Mouse (Mus musculus) MEL (cell line): ENCODE results near the gene Gm21149. TPM values are rescaled to one million over a fixed set of nuclear protein-coding genes. Genes with fewer than 3 reads are reported as not detected.
"Not testable (repeated sequence)": the region's sequence is repeated elsewhere in the genome, so short reads cannot be mapped to it uniquely, and the experiment has no call there.

Experiments
- DNase-seq: peaks from one replicate; pipeline ENCODE4 v3.0.0; 2011; ENCODE audit warnings: low read depth, low spot score
- H3K27ac ChIP-seq: 2 replicates; pipeline ENCODE4 v1.5.1; 2012; ENCODE audit warnings: low read depth, mild to moderate bottlenecking, control low read depth, low read length, moderate library complexity; ENCODE audit not compliant: control insufficient read depth
- H3K27me3 ChIP-seq, 2 experiments: fragments of 150-350 bp in 1 of 2; sonication (generic) in 1 of 2; 2 replicates each; pipeline ENCODE4 v1.6.1; 2012; ENCODE audit warnings: low read length in 2 of 2, mild to moderate bottlenecking in 2 of 2, improper control_type of control experiment in 1 of 2, moderate library complexity in 1 of 2; ENCODE audit not compliant: insufficient read depth in 2 of 2, control insufficient read depth in 1 of 2
- H3K36me3 ChIP-seq, 2 experiments: 2 replicates each; pipeline ENCODE4 v1.6.1; 2012 to 2014; ENCODE audit warnings: low read length in 2 of 2, improper control_type of control experiment in 1 of 2, inconsistent platforms in 1 of 2, mild to moderate bottlenecking in 1 of 2; ENCODE audit not compliant: insufficient read depth in 2 of 2, control insufficient read depth in 1 of 2
- H3K4me1 ChIP-seq, 2 experiments: fragments of 150-350 bp in 1 of 2; sonication (generic) in 1 of 2; 2 replicates each; pipeline ENCODE4 v1.6.1; 2012; ENCODE audit warnings: low read length in 2 of 2, improper control_type of control experiment in 1 of 2, mild to moderate bottlenecking in 1 of 2; ENCODE audit not compliant: insufficient read depth in 2 of 2, control insufficient read depth in 1 of 2
- H3K4me3 ChIP-seq, 2 experiments: fragments of 150-350 bp in 1 of 2; sonication (generic) in 1 of 2; 2 replicates each; pipeline ENCODE4 v1.5.1; 2012; ENCODE audit warnings: low read depth in 2 of 2, low read length in 2 of 2, mild to moderate bottlenecking in 2 of 2, moderate library complexity in 2 of 2, control low read depth in 1 of 2, improper control_type of control experiment in 1 of 2; ENCODE audit not compliant: control insufficient read depth in 1 of 2, insufficient read depth in 1 of 2
- H3K79me2 ChIP-seq: 2 replicates; pipeline ENCODE4 v1.6.1; 2012; ENCODE audit warnings: mild to moderate bottlenecking, low read length, moderate library complexity; ENCODE audit not compliant: control insufficient read depth, poor library complexity, insufficient read depth
- H3K9ac ChIP-seq: 2 replicates; pipeline ENCODE4 v1.6.1; 2012; ENCODE audit warnings: low read depth, mild to moderate bottlenecking, control low read depth, low read length, moderate library complexity; ENCODE audit not compliant: control insufficient read depth, poor library complexity, severe bottlenecking
- H3K9me3 ChIP-seq: fragments of 150-350 bp; sonication (generic); replicated peaks from 2 replicates; pipeline ENCODE4 v1.6.1; 2012; ENCODE audit warnings: mild to moderate bottlenecking, low read length, improper control_type of control experiment, moderate library complexity; ENCODE audit not compliant: insufficient read depth
- CTCF ChIP-seq, 3 experiments: IDR thresholded peaks in 2 of 3; conservative IDR thresholded peaks in 1 of 3; 2 replicates each; pipeline ENCODE4 v1.5.1; 2011 to 2012; ENCODE audit warnings: low read length in 3 of 3, low read depth in 2 of 3, mild to moderate bottlenecking in 2 of 3, improper control_type of control experiment in 1 of 3, inconsistent platforms in 1 of 3, mixed read lengths in 1 of 3, moderate library complexity in 1 of 3; ENCODE audit not compliant: control insufficient read depth in 1 of 3, insufficient read depth in 1 of 3, poor library complexity in 1 of 3, severe bottlenecking in 1 of 3
- RAD21 ChIP-seq: IDR thresholded peaks from 2 replicates; pipeline ENCODE4 v1.6.1; 2011; ENCODE audit warnings: mild to moderate bottlenecking, low read depth, low read length, improper control_type of control experiment
- ZNF384 ChIP-seq: IDR thresholded peaks from 2 replicates; pipeline ENCODE4 v1.6.1; 2012; ENCODE audit warnings: low read depth, mild to moderate bottlenecking, inconsistent platforms, low read length, improper control_type of control experiment
- polyA plus RNA-seq, 2 experiments: library from polyadenylated mRNA; stranded (reverse) in 1 of 2; unstranded in 1 of 2; fragments of >175 nt in 1 of 2; fragments of >200 nt in 1 of 2; gene quantifications; 2 replicates each; pipeline versions ENCODE4 v1.2.1 to v1.2.4; 2012; ENCODE audit warnings: low replicate concordance in 2 of 2, low read depth in 1 of 2; ENCODE audit not compliant: insufficient read length in 2 of 2, insufficient read depth in 1 of 2, missing spikeins in 1 of 2
- total RNA-seq: library from RNA; depleted of rRNA; stranded (reverse); fragments of 300-350 nt; gene quantifications from 2 replicates; pipeline ENCODE4 v1.2.3, GENCODE M21; 2012

The Gm21149 gene
- total and polyA plus RNA-seq, 3 experiments: not detected

GRCm38 (mm10) chr5:15470141-15470540 is 6.2 kb downstream of the Gm21149 start:
- not testable (repeated sequence) for H3K4me1 ChIP-seq, H3K79me2 ChIP-seq, H3K4me3 ChIP-seq, H3K27me3 ChIP-seq, H3K9ac ChIP-seq, H3K27ac ChIP-seq, H3K36me3 ChIP-seq, H3K9me3 ChIP-seq, DNase-seq

DNA sequence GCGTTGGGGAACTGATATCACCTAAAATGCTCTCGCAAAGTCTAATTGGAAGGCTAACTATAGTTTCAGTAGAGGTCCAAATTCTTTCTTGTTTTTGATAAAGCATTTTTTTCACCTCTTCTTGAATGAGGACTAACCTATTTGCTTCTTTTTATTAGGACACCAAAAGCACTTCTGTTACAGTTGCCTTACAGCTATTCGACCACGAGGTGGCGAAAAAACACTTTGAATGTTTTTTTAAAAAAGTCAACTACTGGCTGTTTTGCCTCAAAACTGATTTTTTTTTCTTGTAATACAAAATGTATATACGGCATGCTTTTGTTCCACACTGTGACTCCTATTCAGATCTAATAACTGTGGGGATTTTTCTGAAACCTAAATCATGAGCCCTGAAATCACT is 8.6 kb downstream of the Gm21149 start:
- not testable (repeated sequence) for H3K27ac ChIP-seq, H3K9me3 ChIP-seq, H3K36me3 ChIP-seq, H3K79me2 ChIP-seq, H3K27me3 ChIP-seq, H3K9ac ChIP-seq, DNase-seq, H3K4me1 ChIP-seq, H3K4me3 ChIP-seq

GRCm38 (mm10) chr5:15466218-15466617 is 10.1 kb downstream of the Gm21149 start:
- H3K4me3 ChIP-seq, H3K4me1 ChIP-seq, H3K27me3 ChIP-seq, H3K27ac ChIP-seq, H3K36me3 ChIP-seq, H3K9ac ChIP-seq, DNase-seq, H3K79me2 ChIP-seq, H3K9me3 ChIP-seq: not testable (repeated sequence)

GRCm38 (mm10) chr5:15463561-15463960 is 12.8 kb downstream of the Gm21149 start:
- H3K9me3 ChIP-seq, H3K4me3 ChIP-seq, H3K27ac ChIP-seq, H3K27me3 ChIP-seq, DNase-seq, H3K4me1 ChIP-seq, H3K36me3 ChIP-seq, H3K79me2 ChIP-seq, H3K9ac ChIP-seq: not testable (repeated sequence)

DNA sequence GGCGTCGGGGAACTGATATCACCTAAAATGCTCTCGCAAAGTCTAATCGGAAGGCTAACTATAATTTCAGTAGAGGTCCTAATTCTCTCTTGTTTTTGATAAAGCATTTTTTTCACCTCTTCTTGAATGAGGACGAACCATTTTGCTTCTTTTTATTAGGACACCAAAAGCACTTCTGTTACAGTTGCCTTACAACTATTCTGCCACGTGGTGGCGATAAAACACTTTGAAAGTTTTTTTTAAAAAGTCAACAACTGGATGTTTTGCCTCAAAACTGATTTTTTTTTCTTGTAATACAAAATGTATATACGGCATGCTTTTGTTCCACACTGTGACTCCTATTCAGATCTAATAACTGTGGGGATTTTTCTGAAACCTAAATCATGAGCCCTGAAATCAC is 14.7 kb downstream of the Gm21149 start:
- not testable (repeated sequence) for H3K4me3 ChIP-seq, H3K9ac ChIP-seq, DNase-seq, H3K4me1 ChIP-seq, H3K27ac ChIP-seq, H3K79me2 ChIP-seq, H3K27me3 ChIP-seq, H3K9me3 ChIP-seq, H3K36me3 ChIP-seq
- TF ChIP-seq RAD21: peak; percentile 10; the same call in 1 of the 2 replicates
- peak in 1 of 3 experiments; percentile 26; a peak in 1 of 6 replicates for TF ChIP-seq CTCF (IDR thresholded peaks at IDR 0.05 in 2 of 3, conservative IDR thresholded peaks at IDR 0.05 in 1 of 3; ENCODE audit: control insufficient read depth in 1 of 3, insufficient read depth in 1 of 3, low read depth in 2 of 3, low read length in 3 of 3, poor library complexity in 1 of 3, severe bottlenecking in 1 of 3)
- TF ChIP-seq ZNF384: peak; percentile 33; the same call in 1 of the 2 replicates

GRCm38 (mm10) chr5:15457865-15458571 is 18.3 kb downstream of the Gm21149 start:
- not testable (repeated sequence) for H3K27me3 ChIP-seq, H3K9me3 ChIP-seq, H3K4me1 ChIP-seq, H3K36me3 ChIP-seq, H3K9ac ChIP-seq, H3K79me2 ChIP-seq, DNase-seq, H3K4me3 ChIP-seq, H3K27ac ChIP-seq
